ENCODE assay signal across 16 mouse cellular contexts in genomic region chr17:67445986-67446385, GRCm38 (mm10).
DNase-seq lines count a peak whose midpoint lies in the region; ATAC-seq lines count a peak whose summit lies in the region.
"Had no signal": no experiment of that assay in that cellular context is flagged by ENCODE, and none has a peak within 500 bp of the region (broad histone marks: within the 10 kb centered on the region; RNA-seq: fewer than 3 reads in every experiment).

No protein-coding gene starts in this region.

- peak; percentile 77 for ATAC-seq in frontal cortex, adult (ENCODE audit: low TSS enrichment)
- ATAC-seq: forebrain, embryonic 13.5 days; forebrain, embryonic 15.5 days; forebrain, postnatal 0 days had no signal

- no peak for DNase-seq in frontal cortex, postnatal 14 days (ENCODE audit: low spot score in 2 of 2)
- DNase-seq in brain, adult 2 months (ENCODE audit: low read depth, low spot score) = peak; percentile 52
- DNase-seq in telencephalon, adult 2 months (ENCODE audit: low read depth, low spot score) = peak; percentile 39
- no peak for DNase-seq in adrenal gland, postnatal 4 days (ENCODE audit: low spot score in 2 of 2)
- DNase-seq: adrenal gland, adult 2 months; adrenal gland, postnatal 10 days; adrenal gland, postnatal 25 days; cerebellum, adult 11 months; cerebellum, adult 18-20 months; cerebellum, adult 9-10 months; cerebellum, postnatal 10 days; cerebellum, postnatal 25 days; forebrain, postnatal 0 days had no signal

Comparison
In these comparisons a context has a peak if more than half of its experiments do, and no peak if none do; other contexts are left out.
1. DNase-seq: peak in brain, adult 2 months (single experiment) and telencephalon, adult 2 months (single experiment); none in frontal cortex, postnatal 14 days (0 of 2) and adrenal gland, postnatal 4 days (0 of 2).